Mouse (Mus musculus) midbrain, embryonic 15.5 days (tissue): ENCODE results near the gene Syce2. TPM values are rescaled to one million over a fixed set of nuclear protein-coding genes. Genes with fewer than 3 reads are reported as not detected.
A peak's percentile ranks its signal among the peaks of the same experiment; 100 is the strongest.

Experiments
- ATAC-seq: fragments of 200-750 bp; cut with Nextera tagmentation; replicated peaks from 2 replicates; pipeline ENCODE4 v1.8.0; 2017; ENCODE audit warnings: moderate TSS enrichment
- H3K27ac ChIP-seq: fragments of 300-500 bp; sonication (generic); 2 replicates; pipeline ENCODE4 v1.5.1; 2015; ENCODE audit warnings: mild to moderate bottlenecking, inconsistent platforms
- H3K27me3 ChIP-seq: fragments of 300-500 bp; sonication (generic); replicated peaks from 2 replicates; pipeline ENCODE4 v1.6.1; 2015; ENCODE audit warnings: inconsistent platforms
- H3K36me3 ChIP-seq: fragments of 300-500 bp; sonication (generic); replicated peaks from 2 replicates; pipeline ENCODE4 v1.6.1; 2015; ENCODE audit warnings: inconsistent platforms
- H3K4me1 ChIP-seq: fragments of 300-500 bp; sonication (generic); 2 replicates; pipeline ENCODE4 v1.6.1; 2015; ENCODE audit warnings: inconsistent platforms
- H3K4me2 ChIP-seq: fragments of 300-500 bp; sonication (generic); 2 replicates; pipeline ENCODE4 v1.6.1; 2015; ENCODE audit warnings: inconsistent platforms, mild to moderate bottlenecking, moderate library complexity
- H3K4me3 ChIP-seq: fragments of 300-500 bp; sonication (generic); 2 replicates; pipeline ENCODE4 v1.5.1; 2015; ENCODE audit warnings: mild to moderate bottlenecking, inconsistent platforms
- H3K9ac ChIP-seq: fragments of 300-500 bp; sonication (generic); 2 replicates; pipeline ENCODE4 v1.6.1; 2015; ENCODE audit warnings: mild to moderate bottlenecking, inconsistent platforms
- H3K9me3 ChIP-seq: fragments of 300-500 bp; sonication (generic); 2 replicates; pipeline ENCODE4 v1.6.1; 2016; ENCODE audit warnings: inconsistent platforms
- WGBS: fragments of 180-500 bp; shearing (Covaris S2); methylation state at CpG from one replicate; pipeline ENCODE4 v1.1.7; 2015; ENCODE audit warnings: mixed read lengths; 5-methylcytosine and 5-hydroxymethylcytosine counted together
- polyA plus RNA-seq: library from polyadenylated mRNA; unstranded; fragments of >200 nt; fragmentation: Nextera tagmentation; extraction: Ambion mirVana; gene quantifications from 2 replicates; pipeline ENCODE4 v1.2.1, GENCODE M21; 2015

The Syce2 gene
- polyA plus RNA-seq, 1 experiment from 2014 or later = 18.4 TPM

GRCm38 (mm10) chr8:84908421-84909161 is 36.7 kb downstream of the Syce2 start, which contains the start of gene Dnase2a:
Gene Dnase2a (plus strand): TSS chr8:84908560.
- 2% methylated on average over 45 of the region's 45 CpGs for WGBS
- Histone ChIP-seq H3K9me3 (no peaks in the 10 kb centered on the region), H3K4me3 (peak within 1 kb of the TSS; percentile 33), H3K4me1 (peaks cover 17% of the 10 kb centered on the region), H3K4me2 (peak within 1 kb of the TSS; percentile 50), H3K27me3 (peaks cover 24% of the 10 kb centered on the region), H3K9ac (peak within 1 kb of the TSS; percentile 17; the same call in 1 of the 2 replicates), H3K27ac (no peak within 1 kb of the TSS), H3K36me3 (peaks cover 20% of the 10 kb centered on the region)
- peak; percentile 65 for ATAC-seq

DNA sequence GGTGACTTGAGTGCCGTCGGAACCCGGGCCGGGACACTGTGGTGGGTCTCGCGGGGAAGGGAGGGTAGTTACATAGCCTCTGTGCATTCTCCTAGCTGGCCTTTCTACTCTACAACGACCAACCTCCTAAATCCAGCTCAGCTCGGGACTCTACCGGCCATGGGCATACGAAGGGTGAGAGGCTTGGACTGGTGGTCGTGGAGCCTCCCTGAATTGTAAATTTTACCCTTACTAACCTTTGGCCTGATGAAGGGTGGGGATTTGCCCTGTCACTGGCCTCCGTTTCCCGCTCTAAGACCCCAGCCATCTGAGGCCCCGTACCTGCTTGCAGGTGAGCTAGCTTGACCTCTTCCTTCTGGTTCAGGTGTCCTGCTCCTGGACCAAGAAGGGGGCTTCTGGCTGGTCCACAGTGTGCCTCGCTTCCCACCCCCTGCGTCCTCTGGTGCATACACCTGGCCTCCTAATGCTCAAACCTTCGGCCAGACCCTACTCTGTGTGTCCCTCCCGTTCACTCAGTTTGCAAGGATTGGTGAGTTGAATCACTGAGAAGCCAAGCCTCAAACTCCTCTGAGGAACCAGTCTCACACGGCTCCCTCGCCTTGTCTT is 37.4 kb downstream of the Syce2 start:
- Histone ChIP-seq H3K9ac (no peak overlapping the region; the same call in 1 of the 2 replicates), H3K4me2 (peak overlapping the region; percentile 50), H3K36me3 (peaks cover 23% of the 10 kb centered on the region), H3K9me3 (no peaks in the 10 kb centered on the region), H3K27me3 (peaks cover 28% of the 10 kb centered on the region), H3K4me3 (peak overlapping the region; percentile 33), H3K27ac (no peak overlapping the region), H3K4me1 (peaks cover 16% of the 10 kb centered on the region; the same call in 1 of the 2 replicates)
- peak; percentile 18 for ATAC-seq
- WGBS = 49% methylated on average over 20 of the region's 20 CpGs

DNA sequence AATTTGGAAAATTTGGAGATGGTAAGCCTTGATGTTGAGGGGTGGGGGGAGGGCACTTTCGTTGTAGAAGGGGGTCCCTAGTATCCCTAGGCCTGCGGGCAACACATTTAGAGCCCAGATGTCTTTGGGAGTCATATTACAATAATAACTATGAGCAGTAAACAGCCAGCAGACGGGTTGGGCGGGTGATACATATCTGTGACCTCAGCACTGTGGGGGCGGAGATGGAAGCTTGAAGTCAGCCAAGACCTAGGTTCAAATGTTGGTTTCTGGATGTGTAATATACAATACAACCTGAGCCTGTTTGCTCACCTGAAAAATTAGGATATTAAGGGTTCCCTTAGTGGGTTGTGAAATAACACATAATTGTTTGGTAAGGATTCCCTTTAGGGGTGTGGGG is 38.0 kb downstream of the Syce2 start:
- Histone ChIP-seq H3K4me3 (no peak overlapping the region), H3K9ac (no peak overlapping the region), H3K4me2 (no peak overlapping the region), H3K27ac (no peak overlapping the region), H3K27me3 (peaks cover 29% of the 10 kb centered on the region), H3K4me1 (peaks cover 16% of the 10 kb centered on the region; the same call in 1 of the 2 replicates), H3K9me3 (no peaks in the 10 kb centered on the region), H3K36me3 (peaks cover 30% of the 10 kb centered on the region)
- ATAC-seq = no peak
- WGBS = 94% methylated on average over 5 of the region's 5 CpGs

- Histone ChIP-seq H3K4me1 (peaks cover 16% of the 10 kb centered on the region; the same call in 1 of the 2 replicates), H3K9ac (no peak overlapping the region), H3K9me3 (no peaks in the 10 kb centered on the region), H3K36me3 (peaks cover 36% of the 10 kb centered on the region), H3K4me3 (no peak overlapping the region), H3K27me3 (peaks cover 34% of the 10 kb centered on the region), H3K4me2 (no peak overlapping the region), H3K27ac (no peak overlapping the region)
- 92% methylated on average over 6 of the region's 6 CpGs for WGBS
- no peak for ATAC-seq
Measured at GRCm38 (mm10) chr8:84910551-84910950, 38.6 kb downstream of the Syce2 start.

DNA sequence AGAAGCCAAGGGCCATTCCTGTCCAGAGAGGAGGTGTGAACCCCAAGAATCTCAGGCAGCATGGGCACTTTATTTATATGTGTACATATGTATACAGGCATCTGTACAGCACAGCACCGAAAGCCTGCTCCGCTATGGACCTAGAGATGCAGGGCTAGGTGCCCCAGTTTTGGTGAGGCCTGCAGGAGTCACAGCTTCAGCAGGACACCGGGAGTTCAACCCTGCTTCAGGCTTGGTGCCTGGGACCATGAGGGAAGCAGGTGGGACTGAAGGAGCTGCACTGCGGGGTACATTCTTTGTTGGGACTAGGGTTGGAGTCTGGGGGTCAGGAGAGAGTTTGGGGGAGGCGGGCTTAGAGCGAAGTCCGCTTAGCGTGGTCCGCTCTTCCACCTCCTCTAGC is 39.9 kb downstream of the Syce2 start:
- WGBS = 81% methylated on average over 9 of the region's 9 CpGs
- ATAC-seq = no peak
- H3K27ac ChIP-seq = no peak overlapping the region
- no peaks in the 10 kb centered on the region for H3K9me3 ChIP-seq
- peaks cover 49% of the 10 kb centered on the region for H3K36me3 ChIP-seq
- peaks cover 35% of the 10 kb centered on the region for H3K27me3 ChIP-seq
- no peak overlapping the region for H3K4me2 ChIP-seq
- H3K9ac ChIP-seq = no peak overlapping the region
- H3K4me3 ChIP-seq = no peak overlapping the region
- peaks cover 16% of the 10 kb centered on the region; the same call in 1 of the 2 replicates for H3K4me1 ChIP-seq

DNA sequence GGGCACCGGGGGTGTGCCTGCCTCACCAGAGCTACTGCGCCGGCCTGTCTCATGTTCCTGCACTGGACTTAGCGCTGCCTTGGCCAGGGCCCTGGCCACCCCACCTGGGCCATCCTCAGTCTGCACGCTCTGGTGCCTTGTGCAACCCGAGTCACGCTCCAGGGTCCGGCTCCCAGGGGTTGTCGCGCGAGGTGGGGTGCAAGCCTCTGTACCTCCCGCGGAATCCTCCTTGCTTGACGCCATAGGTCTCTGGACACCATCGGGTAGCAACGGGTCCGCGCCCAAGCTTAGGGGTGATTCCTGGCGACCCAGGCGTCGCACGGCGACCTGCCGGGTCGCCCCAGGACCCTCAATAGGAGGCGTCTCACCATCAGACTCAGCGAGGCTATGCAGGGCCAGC is 40.5 kb downstream of the Syce2 start:
- Histone ChIP-seq H3K9ac (no peak overlapping the region), H3K27me3 (peaks cover 35% of the 10 kb centered on the region), H3K9me3 (no peaks in the 10 kb centered on the region), H3K4me1 (peaks cover 16% of the 10 kb centered on the region; the same call in 1 of the 2 replicates), H3K4me3 (no peak overlapping the region), H3K4me2 (no peak overlapping the region), H3K36me3 (peaks cover 53% of the 10 kb centered on the region), H3K27ac (no peak overlapping the region)
- ATAC-seq = no peak
- whole genome bisulfite sequencing = 18% methylated on average over 27 of the region's 27 CpGs

DNA sequence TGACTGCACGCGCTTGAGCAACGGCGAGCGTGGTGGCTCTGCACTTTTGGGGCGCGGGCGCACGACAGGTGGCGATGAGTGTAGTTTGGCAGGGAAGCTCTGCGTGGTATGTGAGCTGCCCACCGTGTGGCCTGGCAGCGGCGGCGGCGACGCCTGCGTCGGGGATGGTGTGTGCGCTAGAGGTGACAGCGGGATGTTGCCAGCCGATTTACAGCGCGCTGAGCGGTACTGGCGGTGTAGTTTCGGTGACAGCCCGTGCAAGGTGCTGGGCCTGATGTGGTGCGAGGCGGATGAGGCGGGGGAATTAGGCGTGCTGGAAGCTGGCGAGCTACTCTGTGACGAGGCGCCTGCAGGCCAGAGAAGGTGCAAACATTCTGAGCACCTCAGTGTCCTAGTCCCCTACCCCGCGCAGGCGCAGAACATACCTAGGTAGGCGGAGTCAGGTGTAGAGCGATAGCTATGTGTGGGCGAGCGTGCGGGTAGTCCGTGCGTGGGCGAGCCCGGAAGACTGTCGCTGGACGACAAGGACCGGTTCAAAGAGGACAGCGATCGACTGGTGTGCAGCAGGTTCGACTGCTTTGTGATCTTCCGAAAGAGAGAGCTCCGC is 41.1 kb downstream of the Syce2 start:
- H3K4me2 ChIP-seq = peak overlapping the region; percentile 39
- peaks cover 16% of the 10 kb centered on the region; the same call in 1 of the 2 replicates for H3K4me1 ChIP-seq
- H3K9ac ChIP-seq = no peak overlapping the region
- H3K36me3 ChIP-seq = peaks cover 59% of the 10 kb centered on the region
- H3K9me3 ChIP-seq = no peaks in the 10 kb centered on the region
- ATAC-seq = no peak
- 6% methylated on average over 55 of the region's 55 CpGs for WGBS
- H3K27ac ChIP-seq = no peak overlapping the region
- peaks cover 35% of the 10 kb centered on the region for H3K27me3 ChIP-seq
- peak overlapping the region; percentile 15 for H3K4me3 ChIP-seq

DNA sequence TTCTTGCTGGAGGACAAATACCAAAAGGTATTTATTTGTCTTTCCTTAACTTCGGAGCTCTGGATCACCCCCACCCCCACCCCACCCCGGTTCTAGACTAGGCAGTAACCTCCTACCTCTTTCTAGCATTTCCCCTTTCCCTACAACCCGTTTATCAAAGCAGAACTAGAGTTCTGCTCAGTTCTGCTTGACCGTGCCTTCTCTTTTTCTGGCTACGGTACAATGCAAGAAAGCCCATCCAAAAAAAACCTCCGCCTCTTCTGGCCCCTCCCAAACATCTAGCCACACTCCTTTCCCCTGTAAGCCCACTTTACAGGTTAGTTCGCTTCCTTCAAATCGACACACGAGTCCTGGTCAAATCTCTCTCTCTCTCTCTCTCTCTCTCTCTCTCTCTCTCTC is 41.6 kb downstream of the Syce2 start:
- ATAC-seq = no peak
- Histone ChIP-seq H3K27me3 (peaks cover 35% of the 10 kb centered on the region), H3K9ac (no peak overlapping the region), H3K27ac (no peak overlapping the region), H3K9me3 (no peaks in the 10 kb centered on the region), H3K4me1 (peaks cover 14% of the 10 kb centered on the region; the same call in 1 of the 2 replicates), H3K4me3 (peak overlapping the region; percentile 15; the same call in 1 of the 2 replicates), H3K4me2 (peak overlapping the region; percentile 39; the same call in 1 of the 2 replicates), H3K36me3 (peaks cover 64% of the 10 kb centered on the region)
- WGBS = 24% methylated on average over 9 of the region's 9 CpGs

DNA sequence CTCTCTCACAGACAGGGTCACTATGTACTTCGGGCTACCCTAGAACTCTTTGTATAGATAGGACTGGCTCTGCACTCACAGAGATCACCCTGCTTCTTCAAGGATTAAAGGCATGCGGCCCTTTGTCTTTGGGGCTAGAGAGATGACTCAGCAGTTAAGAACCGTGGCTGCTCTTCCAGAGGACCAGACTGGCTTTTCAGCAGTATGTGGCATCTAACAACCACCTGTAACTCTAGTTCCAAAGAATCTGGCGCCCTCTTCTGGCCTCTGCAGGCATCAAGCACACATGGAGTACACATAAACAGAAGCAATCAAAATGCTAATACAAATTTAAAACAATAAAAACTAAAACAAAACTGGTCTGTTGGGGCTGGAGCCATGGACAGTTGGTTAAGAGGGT is 42.0 kb downstream of the Syce2 start:
- H3K27me3 ChIP-seq = peaks cover 35% of the 10 kb centered on the region
- no peak overlapping the region for H3K9ac ChIP-seq
- 24% methylated on average over 4 of the region's 4 CpGs for WGBS
- H3K36me3 ChIP-seq = peaks cover 69% of the 10 kb centered on the region
- H3K27ac ChIP-seq = no peak overlapping the region
- no peak for ATAC-seq
- H3K4me2 ChIP-seq = no peak overlapping the region
- H3K4me1 ChIP-seq = peaks cover 9% of the 10 kb centered on the region; the same call in 1 of the 2 replicates
- H3K9me3 ChIP-seq = no peaks in the 10 kb centered on the region
- H3K4me3 ChIP-seq = no peak overlapping the region

DNA sequence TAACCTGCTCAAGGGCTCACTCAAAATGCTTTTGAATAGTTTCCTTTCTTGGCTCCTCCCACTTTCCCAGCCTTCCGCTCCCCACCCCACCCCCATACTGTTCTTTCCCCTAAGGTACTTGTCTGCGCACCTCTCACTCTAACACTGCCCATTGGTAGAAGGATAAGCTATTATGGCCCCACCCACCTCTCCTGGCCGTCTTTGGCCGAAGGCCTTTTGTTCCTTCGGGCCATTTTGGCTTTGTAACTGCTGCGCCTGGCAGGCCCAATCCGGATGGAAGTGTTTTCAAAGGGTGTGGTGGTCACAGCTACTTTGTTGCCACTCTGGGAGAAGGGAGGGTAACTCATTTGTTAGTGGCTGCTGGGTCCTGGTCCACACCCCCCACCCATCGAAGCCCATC is 43.4 kb downstream of the Syce2 start:
- Histone ChIP-seq H3K4me1 (peaks cover 5% of the 10 kb centered on the region; the same call in 1 of the 2 replicates), H3K27ac (no peak overlapping the region), H3K4me2 (no peak overlapping the region), H3K27me3 (peaks cover 26% of the 10 kb centered on the region), H3K9ac (no peak overlapping the region), H3K9me3 (no peaks in the 10 kb centered on the region), H3K36me3 (peaks cover 80% of the 10 kb centered on the region), H3K4me3 (no peak overlapping the region)
- no peak for ATAC-seq
- 90% methylated on average over 8 of the region's 8 CpGs for WGBS

- H3K27me3 ChIP-seq = peaks cover 18% of the 10 kb centered on the region
- peaks cover 4% of the 10 kb centered on the region; the same call in 1 of the 2 replicates for H3K4me1 ChIP-seq
- ATAC-seq = no peak
- no peaks in the 10 kb centered on the region for H3K9me3 ChIP-seq
- 29% methylated on average over 20 of the region's 20 CpGs for WGBS
- H3K36me3 ChIP-seq = peaks cover 90% of the 10 kb centered on the region
- H3K9ac ChIP-seq = no peak overlapping the region
- no peak overlapping the region for H3K27ac ChIP-seq
- no peak overlapping the region for H3K4me3 ChIP-seq
- H3K4me2 ChIP-seq = no peak overlapping the region
Measured at GRCm38 (mm10) chr8:84917781-84918180, 45.9 kb downstream of the Syce2 start.

- Histone ChIP-seq H3K4me2 (no peak overlapping the region), H3K27ac (no peak overlapping the region), H3K27me3 (peaks cover 18% of the 10 kb centered on the region), H3K9me3 (no peaks in the 10 kb centered on the region), H3K9ac (no peak overlapping the region), H3K4me3 (no peak overlapping the region), H3K36me3 (peaks cover 88% of the 10 kb centered on the region), H3K4me1 (no peaks in the 10 kb centered on the region)
- 94% methylated on average over 15 of the region's 15 CpGs for WGBS
- no peak for ATAC-seq
Measured at GRCm38 (mm10) chr8:84918646-84919045, 46.7 kb downstream of the Syce2 start.
